Mouse (Mus musculus) A20 (cell line): ENCODE measurements around the gene Fam81a.
A peak's percentile ranks its signal among the peaks of the same experiment; 100 is the strongest.

ENCODE experiments used
- DNase-seq: peaks from one replicate; pipeline ENCODE4 v3.0.0-alpha.2; 2011; ENCODE audit warnings: low read depth, low spot score

Fam81a gene

GRCm38 (mm10) chr9:70142460-70142859, at the start of gene Fam81a:
Fam81a (minus strand) TSS chr9:70142560.
- DNase-seq, result no peak

- no peak for DNase-seq
Measured at GRCm38 (mm10) chr9:70182639-70183038, 40.3 kb upstream of the Fam81a start.

GRCm38 (mm10) chr9:70181719-70182118, 39.4 kb upstream of the Fam81a start:
- no peak for DNase-seq

DNA sequence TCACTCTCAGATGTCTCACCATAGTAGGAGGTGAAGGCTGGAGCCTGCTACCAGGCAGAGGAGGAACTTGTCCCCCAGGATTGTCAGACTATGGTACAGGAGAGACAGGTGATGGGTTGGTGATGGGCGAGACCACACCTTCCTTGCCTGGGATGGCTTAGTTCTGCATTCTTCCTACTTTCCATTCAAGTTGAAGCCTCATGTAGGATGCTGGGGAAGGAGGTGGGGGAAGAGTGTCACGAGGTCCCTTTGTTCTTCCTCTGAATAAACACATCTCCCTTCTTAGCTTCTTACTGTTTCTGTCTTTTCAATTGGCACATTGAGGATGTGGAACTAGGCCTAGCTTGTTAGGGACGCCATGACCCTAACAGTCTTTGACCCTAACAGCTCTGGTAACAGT, 33.9 kb upstream of the Fam81a start:
- no peak for DNase-seq

GRCm38 (mm10) chr9:70174896-70175295, 32.5 kb upstream of the Fam81a start:
- DNase-seq, result no peak

GRCm38 (mm10) chr9:70174291-70174848, 32.0 kb upstream of the Fam81a start:
- no peak for DNase-seq

GRCm38 (mm10) chr9:70168973-70169372, 26.6 kb upstream of the Fam81a start:
- peak; percentile 41 for DNase-seq

GRCm38 (mm10) chr9:70160071-70160470, 17.7 kb upstream of the Fam81a start:
- DNase-seq, result no peak

- no peak for DNase-seq
Measured at GRCm38 (mm10) chr9:70147618-70148017, 5.3 kb upstream of the Fam81a start.

DNA sequence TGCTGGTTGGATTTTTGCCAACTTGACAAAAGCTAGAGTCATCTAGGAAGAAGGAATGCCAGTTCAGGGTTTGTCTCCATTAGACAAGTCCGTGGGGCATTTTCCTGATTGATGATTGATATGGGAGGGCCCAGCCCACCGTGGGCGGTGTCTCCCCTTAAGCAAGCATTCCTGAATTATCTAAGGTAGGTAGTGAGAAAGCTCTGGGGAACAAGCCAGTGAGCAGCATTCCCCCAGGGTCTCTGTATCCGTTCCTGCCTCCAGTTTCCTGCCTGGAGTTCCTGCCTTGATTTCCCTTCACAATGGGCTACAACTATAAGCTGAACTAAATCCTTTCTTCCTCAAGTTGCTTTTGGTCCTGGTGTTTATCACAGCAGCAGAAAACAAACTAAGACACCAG, 3.1 kb upstream of the Fam81a start:
- DNase-seq, result no peak

DNA sequence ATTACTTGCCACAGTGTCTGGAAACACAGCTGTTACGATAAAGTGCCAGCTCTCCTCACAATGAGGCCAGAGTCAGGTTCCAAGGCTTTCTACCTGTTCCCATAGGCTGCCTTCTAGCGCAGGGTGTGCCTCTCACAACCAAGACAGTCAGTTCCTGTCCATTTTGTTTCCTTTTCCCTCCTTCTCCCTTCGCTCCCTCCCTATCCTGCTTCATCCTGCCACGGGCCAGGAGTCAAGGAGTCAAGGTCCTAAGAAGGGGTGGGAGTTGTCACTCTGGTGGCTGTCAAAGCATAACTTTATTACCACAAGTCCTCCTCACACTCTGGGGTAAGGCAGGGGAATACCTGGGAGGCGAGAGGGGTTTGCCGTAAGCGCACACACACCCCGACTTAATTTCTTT, 966 bp upstream of the Fam81a start:
- no peak for DNase-seq

GRCm38 (mm10) chr9:70141885-70142326, 454 bp downstream of the Fam81a start:
- no peak for DNase-seq

DNA sequence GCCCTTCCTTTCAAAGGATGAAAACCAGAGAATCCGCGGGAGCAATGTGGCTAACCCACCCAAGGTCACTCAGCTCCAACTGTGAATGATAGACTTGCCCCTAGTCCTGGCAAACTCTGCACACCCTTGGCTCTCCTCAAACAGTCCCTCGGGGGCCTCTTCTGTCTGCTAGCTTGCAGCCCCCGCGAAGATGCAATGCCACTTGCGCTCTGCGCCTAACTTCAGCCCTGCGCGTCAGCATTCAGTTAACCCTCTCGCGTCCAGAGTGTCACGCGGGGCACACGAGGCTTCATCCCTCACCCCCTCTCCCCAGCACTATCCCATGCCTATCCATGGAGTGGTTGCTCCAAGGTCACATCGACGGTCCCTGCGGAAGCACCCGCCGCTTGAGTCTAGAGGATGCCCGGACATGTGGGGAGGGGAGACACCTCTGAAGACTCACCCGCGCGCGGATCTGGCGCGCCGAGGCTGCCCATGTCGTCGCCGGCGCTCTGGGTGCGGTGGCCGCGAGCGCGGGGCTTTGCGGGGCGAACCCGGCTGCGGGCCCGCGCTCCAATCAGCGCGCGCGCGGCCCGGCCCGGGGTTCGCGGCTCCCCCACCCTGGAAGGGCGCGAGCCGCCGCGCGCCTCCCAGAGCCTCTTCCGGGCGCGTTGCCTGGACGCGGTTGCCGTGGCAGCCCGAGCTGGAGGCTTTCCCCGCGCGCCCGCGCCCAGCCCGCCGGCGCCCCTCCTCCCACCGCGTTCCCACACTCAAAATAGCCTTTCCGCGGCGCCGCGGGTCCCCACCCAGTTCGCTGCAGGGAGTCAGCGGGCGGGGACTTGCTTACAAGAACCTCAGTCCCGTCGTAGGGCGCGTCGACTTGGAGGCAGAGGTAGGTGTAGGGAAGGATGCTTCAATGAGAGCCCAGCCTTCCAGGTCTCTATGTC, 1.2 kb downstream of the Fam81a start:
- DNase-seq, result no peak

- DNase-seq, result no peak
Measured at GRCm38 (mm10) chr9:70140340-70140739, 2.0 kb downstream of the Fam81a start.

GRCm38 (mm10) chr9:70139331-70139885, 3.0 kb downstream of the Fam81a start:
- DNase-seq, result no peak

- DNase-seq, result no peak
Measured at GRCm38 (mm10) chr9:70138511-70138910, 3.8 kb downstream of the Fam81a start.

DNA sequence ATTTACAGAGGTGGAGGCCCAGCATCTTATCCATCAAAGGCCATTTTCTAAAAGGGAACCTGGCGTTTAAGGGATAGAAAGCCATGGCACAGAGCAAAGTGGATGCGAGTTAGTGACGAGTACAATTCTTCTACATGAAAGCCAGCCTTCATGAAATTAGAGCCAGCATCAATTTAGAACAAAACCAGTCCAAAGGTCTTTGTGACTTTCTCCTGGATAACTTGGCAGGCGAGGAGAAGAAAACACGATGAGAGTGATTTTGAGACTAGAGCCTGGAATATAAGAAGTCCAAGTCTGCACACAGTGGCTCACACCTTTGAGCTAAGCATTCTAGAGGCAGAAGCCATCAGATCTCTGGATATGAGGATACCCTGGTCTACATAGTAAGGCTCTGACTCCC, 4.4 kb downstream of the Fam81a start:
- no peak for DNase-seq

DNA sequence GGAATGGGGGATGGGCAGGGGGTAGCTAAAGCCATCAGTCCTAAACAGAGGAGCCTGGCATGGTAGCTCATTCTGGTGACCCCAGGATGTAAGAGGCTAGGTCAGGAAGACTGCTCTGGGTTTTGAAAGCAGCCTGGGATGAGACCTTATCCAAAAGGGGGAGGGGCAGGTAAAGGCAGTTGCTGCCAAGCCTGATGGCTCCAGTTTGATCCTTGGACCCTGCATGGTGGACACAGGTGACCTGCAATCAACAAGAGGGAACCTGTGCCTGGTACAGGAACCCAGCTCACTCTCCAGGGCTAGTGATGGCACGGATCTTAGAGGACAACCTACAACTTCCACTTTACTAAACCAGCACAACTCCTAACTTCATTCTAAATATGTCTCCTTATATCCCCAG, 7.2 kb downstream of the Fam81a start:
- DNase-seq, result no peak

DNA sequence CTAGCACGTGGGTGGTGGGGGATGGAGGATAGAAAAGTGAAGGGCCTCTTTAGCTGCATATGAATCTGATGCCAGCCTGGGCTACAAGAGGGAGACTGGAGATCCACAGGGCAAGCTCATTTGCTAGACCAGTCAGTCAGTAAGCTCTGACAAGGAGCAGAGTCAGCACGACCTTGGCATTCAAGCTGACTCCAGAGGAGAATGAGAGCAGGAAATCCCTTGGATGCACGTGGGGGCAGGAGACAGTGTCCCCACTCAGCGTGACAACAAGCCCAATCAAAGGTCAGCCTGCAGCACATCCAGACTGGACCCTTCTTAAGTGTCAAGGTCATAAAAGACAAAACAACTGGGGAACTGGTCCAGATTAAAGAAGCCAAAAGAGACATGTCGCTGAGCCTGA, 7.6 kb downstream of the Fam81a start:
- DNase-seq, result no peak

DNA sequence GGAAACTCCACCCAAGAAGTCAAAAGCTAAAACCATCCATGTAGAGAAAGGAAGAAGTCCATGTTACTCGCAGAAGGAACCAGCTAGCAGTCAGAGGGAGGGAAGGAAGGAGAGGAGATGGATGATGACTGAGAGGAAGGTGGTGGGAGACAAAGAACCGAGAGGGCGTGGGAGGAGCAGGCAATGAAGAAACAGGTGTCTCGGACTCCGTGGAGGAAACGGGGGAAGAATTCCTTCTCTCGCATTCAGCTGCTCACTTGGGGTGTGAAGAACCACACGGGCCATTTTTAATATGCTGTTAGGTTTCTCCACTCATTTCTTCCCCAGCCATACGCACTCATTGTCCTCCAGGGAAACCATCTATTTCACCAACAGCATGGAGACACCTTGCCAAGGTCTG, 8.1 kb downstream of the Fam81a start:
- DNase-seq, result no peak

DNA sequence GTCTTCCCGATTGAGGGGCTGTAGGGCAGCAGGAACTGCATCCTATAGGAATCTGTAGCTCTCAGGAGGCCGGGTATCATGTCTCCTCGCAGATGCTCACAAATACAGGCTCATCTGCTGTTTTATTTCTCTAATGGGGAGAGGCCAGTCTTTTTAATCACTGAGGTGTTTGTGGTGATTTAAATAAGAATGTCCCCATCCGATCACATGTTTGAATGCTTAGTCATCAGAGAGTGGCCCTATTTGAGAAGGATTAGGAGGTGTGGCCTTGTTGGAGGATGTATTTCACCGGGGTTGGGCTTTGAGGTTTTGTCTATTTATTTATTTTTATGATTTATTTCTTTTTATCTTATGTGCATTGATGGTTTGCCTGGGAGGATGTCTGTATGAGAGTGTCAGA, 11.6 kb downstream of the Fam81a start:
- no peak for DNase-seq

DNA sequence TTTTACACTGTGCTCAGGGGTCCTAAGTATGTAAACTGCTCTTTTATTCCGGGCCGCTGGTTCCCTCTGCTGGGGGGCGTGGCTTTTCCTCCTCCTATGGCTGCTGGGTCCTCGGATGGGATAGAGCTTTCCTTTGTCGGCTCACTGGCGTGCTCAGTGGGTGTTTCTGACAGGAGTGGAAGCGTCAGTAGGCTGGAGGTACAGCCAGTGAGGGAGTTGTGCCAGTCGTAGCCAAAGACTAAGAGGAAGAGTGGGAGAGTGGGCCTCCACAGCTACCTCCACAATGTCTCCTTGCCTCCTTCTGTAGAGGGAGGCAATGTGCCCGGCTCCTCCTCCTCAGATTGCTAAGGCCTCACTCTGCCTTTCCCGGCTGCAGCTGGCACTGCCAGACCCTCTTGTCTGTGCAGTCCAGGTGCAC, 30.5 kb downstream of the Fam81a start:
- DNase-seq, result no peak

- DNase-seq, result no peak
Measured at GRCm38 (mm10) chr9:70110871-70111270, 31.5 kb downstream of the Fam81a start.
